Mouse (Mus musculus) erythroblast, adult 5-6 weeks (primary cell): Measurements from ENCODE around the gene Ces3a. TPM values are rescaled to one million over a fixed set of nuclear protein-coding genes. Genes with fewer than 3 reads are reported as not detected.
"Not testable (repeated sequence)": the region's sequence is repeated elsewhere in the genome, so short reads cannot be mapped to it uniquely, and the experiment has no call there.

Source experiments
- ATAC-seq: replicated peaks from 2 replicates; pipeline ENCODE4 v1.8.0; 2016; ENCODE audit warnings: moderate number of reproducible peaks, mild to moderate bottlenecking, moderate TSS enrichment, inconsistent platforms; ENCODE audit not compliant: poor library complexity, low FRiP score, severe bottlenecking
- total RNA-seq, 2 experiments: library from RNA; stranded (forward) in 1 of 2; stranded (reverse) in 1 of 2; fragments of 150-400 nt in 1 of 2; fragments of 200-764, 138-1000 nt in 1 of 2; gene quantifications; 2 replicates each; pipeline versions ENCODE4 v1.2.3 to v1.2.4; 2015 to 2017; ENCODE audit warnings: low replicate concordance in 2 of 2

The Ces3a gene
- total RNA-seq (2015; ENCODE audit: low replicate concordance) (not detected in 2 replicates), total RNA-seq (2017; ENCODE audit: low replicate concordance) (not detected in 2 replicates)

DNA sequence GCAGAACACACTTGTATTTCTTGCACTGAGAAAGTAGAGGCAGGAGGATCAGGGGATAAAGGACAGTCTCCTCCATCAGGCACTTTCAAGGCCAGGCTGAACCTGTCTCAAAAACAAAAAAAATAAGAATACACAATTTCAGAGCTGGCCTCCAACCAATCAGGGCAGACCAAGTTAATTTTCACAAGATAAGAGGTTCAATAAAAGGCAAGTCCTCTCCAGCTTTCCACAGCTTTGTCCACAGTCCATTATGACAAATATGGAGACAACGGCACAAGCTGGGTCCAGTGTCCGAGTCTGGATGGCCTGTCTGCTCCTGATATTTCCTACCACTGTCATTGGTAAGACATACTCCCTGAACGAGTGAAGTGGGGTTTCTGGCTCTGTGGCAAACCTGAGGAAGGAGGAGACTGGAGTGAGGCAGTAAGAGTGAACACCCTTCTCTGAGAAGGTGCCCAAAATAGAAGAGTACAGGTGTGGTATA, at the start of gene Ces3a:
Gene Ces3a, plus strand, starts transcription at position 231 of the 484 bp plus-strand sequence.
- ATAC-seq = no peak

DNA sequence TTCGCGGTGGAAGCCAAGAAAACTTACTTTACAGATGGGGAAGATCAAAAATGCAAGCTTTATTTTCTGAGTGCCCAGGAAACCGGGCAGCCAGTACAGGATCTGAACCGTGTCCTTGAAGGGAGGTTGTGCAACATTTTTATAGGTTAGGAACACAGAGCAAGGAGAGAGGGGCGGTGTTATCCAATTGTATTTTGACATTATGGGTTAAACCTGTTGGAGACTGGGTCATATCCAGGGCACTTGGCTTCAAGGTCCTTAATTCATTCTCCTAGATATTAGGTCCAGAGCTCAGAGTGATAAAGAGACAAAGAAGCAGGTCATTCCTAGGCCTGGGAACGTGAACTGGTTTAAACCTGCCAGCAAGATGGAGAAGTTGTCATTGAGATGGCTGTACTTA, 49.2 kb upstream of the Ces3a start:
- ATAC-seq = no peak

DNA sequence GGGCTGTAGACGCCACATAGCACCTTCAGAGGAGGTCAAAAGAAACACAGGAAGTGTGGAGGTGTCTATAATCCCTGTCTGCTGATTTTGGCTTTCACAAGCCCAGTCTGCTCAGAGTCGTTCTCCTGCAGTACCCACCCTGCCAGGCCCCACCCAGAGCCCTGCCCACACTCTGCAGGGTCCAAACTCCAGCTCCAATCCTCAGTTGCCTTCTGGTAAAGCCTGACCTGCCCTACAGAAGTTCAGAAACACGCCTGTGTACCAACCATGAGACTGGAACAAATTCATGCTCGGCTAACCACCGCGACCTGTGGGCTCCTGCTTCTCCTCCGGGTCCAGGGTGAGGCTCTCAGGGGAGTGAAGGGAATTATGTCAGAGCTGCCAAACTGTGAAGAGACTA, 47.8 kb upstream of the Ces3a start, which contains the start of gene Ces2h:
Gene Ces2h, plus strand, starts transcription at position 268 of the 400 bp plus-strand sequence.
- no peak for ATAC-seq

DNA sequence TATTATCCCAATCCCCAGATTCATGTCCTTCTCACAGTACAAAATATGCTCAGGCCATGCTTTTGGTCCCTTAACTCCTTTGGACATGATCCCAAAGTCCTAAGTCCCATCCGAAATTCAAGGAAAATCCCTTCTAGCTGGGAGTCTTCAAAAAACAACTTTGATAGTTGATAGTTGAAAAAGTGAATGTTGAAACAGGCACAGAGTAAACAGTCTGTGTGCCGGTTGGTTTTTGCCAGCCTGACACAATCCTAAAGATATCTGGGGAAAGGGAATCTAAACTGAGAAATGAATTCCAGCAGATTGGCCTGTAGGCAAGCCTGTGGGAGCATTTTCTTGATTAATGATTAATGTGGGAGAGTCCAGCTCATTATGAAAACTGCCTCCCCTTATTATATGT, 38.4 kb upstream of the Ces3a start:
- no peak for ATAC-seq

DNA sequence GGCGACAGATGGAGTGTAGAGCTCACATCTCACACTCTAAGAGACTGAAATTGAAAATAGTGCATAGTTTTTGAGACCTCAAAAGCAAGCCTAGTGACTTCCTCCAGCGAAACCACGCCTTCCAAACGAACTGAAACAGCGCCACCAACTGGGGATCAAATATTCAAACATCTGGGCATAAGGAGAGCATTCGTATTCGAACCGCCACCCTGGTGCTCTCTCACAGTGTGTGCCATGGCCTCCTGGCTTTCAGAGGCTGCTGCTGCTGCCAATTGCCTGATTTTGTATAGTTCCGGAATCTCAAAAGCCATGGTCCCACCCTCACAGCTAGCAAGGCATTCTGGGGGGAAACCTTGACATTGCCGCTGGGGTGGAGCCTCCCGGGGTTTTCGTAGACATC, 37.3 kb upstream of the Ces3a start:
- 0 out of 2 replicates have a peak, but pooled peaks have one; percentile 43 for ATAC-seq

DNA sequence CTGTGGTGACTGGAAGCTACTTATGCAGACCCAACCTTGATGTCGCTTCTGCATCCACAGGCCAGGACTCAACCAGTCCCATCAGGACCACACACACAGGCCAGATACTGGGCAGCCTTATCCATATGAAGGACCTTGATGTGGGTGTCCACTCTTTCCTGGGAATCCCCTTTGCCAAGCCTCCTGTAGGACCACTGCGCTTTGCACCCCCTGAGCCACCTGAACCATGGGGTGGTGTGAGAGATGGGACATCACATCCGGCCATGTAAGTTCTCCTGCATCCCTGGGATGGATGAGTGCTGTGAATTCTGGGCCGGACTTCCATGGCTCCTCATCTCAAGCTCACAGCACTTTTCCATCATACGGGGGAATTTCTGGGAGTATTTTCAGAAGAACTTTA, 34.0 kb upstream of the Ces3a start:
- no peak for ATAC-seq

DNA sequence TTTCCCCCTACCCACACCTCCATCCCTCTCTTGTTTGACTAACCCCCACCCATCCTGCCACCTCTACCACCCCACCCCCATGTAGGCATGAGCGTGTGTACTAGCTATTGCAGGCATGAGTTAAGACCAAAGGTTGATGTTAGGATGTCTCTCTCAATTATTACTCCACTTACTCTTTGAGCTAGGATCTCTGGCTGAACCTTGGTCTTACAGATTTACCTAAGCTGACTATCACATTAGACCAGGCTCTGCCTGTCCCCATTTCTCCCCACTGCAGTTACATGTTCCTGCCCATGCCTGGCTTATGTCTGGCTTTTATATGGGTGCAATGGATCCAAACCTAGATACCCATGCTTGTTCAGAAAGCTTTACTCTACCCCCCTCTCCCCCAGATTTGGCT, 26.4 kb upstream of the Ces3a start:
- ATAC-seq = no peak

DNA sequence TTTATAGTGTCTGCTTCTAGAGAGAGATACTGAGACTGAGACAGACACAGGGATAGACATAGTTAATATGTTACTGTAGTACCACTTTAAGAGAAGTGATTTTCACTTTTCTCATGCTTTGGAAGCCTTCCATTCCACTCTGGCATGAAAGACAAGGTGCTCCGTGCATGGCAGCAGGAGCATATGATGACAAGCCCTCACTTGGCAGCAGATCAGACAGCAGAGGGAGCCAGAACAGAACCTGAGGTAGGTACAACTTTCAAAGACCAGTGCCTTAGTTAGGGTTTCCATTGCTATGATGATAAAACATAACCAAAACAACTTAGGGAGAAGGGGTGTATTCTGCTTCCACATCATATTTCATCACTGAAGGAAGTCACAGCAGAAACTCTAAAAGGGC, 25.3 kb upstream of the Ces3a start:
- no peak for ATAC-seq

DNA sequence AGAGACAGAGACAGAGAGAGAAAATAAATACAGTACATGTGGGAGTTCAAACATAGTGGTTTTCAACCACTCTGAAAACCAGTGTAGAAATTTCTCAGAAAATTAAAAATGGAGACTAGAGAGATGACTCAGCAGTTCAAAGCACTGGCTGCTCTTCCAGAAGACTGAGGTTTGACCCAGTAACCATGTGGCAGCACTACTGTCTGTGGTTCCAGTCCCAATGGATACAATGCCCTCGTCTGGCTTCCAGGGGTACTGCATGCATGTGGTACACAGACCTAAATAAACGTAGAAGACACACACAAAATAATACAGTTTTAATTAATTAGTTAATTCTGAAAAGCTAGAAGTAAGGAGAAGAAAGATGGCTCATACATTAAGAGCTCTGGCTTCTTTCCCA, 23.4 kb upstream of the Ces3a start:
- ATAC-seq = peak; percentile 85

DNA sequence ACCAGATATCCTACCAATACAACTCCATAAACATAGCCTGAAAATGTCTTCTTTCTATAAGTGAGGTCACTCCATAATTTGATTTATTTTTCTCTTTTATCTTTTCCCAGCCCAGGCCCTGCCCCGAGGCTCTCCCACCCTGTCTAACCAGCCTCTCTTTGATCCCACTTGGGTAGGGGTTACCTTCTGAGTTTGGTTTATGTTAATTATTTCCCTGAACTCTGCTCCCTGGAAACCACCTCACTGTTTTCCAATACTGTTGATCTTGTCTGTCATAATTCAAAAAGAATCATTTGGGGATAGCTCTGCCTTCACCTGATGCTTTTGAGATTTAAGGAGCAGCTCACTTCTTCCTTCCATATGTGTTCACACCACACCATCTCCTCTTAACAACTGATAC, 4.9 kb upstream of the Ces3a start:
- ATAC-seq = no peak

DNA sequence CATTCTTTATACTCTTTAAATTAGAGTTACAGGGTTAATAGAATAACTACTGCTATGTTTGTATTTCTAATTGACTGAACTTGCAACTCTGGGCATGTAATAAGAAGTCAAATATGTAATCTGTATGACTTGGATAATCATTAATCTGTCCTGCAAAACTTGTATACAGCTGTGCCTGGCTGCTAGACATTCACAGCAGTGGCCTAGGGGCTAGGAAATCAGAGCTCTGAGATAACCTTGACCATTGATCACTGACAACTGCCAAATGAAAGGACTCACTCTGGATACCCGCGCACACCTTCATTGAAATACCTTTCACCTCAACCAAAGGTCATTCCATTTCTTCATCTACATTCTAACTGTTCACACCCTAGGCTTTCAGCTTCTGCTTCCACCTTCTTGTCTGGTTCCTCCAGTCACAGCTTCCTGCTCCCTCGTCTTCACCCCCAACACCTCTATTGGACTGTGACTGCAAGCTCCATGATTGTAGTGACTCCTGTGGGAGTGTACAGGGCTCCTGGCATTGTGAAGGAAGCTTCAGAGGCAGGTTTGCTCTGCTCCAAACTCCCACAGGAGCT, 2.5 kb upstream of the Ces3a start:
- no peak for ATAC-seq

DNA sequence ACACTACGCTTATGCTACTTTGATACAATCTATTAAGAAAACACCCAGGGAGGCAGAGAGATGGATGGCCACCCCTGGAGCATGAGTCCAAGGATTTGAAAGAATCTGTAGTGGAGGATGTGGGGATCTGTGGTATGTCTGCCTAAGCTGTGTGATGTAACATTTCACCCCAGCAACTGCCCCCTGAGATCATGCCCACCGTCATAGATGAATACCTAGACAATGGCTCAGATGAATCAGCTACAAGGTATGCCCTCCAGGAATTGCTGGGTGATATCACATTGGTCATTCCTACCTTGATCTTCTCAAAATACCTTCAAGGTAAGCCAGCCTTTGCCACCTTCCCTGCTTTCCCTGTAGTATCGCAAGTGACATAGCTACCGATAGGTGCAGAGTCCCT, 7.8 kb downstream of the Ces3a start:
- ATAC-seq = no peak

DNA sequence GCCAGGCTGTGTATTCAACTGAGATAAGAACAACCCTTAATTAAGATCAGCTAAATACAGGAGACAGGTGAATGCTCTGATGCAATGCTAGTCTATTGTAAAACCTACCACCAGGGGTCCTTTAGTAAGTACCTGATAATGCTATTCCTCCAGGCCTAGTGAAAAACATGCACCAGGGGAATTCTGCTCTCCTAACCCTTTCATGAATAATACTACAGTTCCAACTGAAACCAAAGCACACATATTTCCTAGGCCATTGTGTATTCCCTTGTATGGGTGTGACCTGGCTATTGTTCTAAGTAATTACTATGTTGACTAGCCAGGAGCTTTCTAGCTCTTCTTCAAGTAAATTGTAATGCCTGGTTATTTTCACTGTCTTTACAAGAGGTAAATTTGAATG, 11.7 kb downstream of the Ces3a start:
- ATAC-seq = no peak

DNA sequence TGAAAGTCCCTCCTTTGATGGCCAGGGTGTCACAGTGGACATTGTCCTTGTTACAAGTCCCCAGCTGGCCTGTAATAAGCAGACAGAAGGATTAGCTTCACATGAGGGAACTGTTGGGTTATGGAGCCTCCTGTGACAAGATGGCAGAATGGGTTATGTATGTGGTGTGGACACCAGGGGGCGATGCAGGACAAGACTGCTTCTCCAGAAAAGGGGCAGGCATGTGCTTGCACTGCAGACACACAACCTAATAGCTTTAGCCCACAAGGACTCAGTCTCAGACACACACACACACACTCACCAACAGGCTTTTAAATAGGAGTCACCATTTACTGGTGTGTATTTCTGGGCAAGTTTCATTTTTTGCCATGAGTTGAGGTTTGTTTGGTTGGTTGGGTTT, 18.4 kb downstream of the Ces3a start:
- ATAC-seq = 0 out of 2 replicates have a peak, but pooled peaks have one; percentile 46

DNA sequence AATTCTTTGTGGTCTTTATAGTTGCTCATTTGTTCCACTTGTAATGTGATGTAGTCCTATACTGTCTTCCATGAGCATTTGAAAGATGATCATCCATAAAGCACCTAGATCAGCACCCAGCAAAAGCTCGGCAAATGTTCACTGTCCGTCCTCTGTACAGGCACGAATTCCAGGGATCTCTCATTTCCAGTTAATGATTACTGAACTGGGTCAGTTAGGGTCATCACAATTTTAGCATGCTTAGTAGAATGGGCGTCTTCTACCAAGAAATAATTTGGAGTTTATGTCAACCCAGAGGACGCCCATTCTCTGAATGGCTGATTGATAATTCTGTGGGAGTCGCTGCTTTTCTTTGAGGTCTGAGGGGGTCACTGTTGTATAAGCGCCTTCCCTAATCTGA, 19.5 kb downstream of the Ces3a start:
- not testable (repeated sequence) for ATAC-seq

DNA sequence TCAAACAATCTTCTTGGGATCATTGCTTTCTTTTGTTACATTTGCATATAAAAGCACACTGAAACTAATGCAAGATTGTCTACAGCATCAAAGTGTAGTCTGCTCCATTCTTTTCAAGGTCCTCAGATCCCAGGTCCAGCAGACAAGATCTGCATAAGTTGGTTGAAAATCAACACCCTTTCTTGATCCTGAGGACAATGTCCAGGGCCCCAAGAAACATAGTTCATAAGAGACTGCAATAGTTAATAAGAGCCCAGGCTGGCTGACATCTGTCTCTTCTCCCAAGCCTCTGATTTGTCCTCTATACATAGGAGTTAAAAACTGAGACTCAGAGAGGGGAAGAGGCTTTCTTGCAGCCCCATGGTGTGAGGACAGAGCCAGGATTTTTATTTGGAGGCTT, 20.6 kb downstream of the Ces3a start:
- ATAC-seq = no peak

DNA sequence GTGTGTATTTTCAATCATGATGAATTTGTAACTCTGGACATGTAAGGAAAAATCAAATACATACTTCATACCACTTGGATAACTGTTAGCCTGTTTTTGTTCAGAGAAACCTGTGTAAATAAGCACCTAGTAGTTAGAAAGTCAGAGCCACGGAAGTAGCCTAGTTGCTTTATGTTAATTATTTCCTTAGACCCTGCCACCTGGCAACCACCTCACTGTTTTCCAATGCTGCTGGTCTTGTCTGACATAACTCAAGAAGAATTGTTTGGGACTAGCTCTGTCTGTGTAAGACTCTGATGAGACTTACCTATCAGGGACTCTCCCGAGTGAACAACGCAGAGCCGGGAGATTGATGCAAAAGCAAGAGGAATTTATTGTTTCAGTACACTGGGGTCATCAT, 28.2 kb downstream of the Ces3a start:
- no peak for ATAC-seq

DNA sequence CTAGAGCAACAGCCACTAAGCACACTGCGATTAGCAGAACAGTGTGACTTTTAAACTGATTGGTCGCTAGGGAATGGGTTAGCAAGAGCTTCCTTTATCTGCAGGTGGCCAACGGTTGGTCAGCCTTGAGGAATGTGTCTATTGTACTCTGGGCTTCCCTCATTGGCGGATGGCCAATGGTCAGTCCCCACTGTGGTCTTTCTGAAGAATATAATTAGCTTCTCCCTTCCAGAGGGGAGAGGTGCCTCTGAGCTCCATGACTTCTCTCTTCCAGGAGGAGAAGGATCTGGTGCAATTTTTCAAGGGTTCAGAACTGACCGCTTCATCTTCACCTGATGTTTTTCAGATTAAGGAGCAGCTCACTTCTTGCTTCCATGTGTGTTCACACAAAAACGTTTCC, 28.7 kb downstream of the Ces3a start:
- no peak for ATAC-seq

DNA sequence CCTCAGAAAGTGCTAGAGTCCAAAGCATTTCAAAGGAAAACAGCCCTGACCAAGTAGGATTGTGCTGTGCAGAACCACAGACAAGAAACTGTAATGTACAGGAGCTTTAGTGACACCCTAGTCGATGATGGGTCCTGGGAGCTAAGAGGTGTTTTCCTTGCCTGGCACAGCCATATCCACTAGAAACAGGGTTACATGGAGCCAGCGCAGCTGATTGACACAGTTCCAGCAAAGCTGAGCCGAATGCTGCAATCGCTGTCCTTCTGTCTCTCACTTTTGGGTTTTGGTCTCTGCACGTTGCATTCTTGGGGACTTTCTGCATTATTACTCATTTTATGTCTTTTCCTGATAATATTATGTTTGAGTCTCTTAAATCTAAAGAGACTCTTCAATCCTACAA, 30.2 kb downstream of the Ces3a start:
- no peak for ATAC-seq

DNA sequence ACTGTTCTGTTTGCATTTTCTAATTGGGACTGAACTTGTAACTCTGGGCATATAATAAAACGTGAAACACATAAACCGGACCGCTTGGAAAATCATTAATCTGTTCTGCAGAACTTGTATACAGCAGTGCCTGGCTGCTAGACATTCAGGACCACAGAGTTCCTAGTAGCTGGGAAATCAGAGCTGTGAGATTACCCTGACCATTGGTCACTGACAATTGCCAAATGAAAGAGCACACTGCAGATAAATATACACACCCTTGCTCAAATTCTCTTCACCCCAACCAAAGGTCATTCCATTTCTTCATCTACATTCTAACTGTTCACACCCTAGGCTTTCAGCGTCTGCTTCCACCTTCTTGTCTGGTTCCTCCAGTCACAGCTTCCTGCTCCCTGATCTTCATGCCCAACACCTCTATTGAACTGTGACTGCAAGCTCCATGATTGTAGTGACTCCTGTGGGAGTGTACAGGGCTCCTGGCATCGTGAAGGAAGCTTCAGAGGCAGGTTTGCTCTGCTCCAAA, 32.5 kb downstream of the Ces3a start:
- ATAC-seq = no peak

DNA sequence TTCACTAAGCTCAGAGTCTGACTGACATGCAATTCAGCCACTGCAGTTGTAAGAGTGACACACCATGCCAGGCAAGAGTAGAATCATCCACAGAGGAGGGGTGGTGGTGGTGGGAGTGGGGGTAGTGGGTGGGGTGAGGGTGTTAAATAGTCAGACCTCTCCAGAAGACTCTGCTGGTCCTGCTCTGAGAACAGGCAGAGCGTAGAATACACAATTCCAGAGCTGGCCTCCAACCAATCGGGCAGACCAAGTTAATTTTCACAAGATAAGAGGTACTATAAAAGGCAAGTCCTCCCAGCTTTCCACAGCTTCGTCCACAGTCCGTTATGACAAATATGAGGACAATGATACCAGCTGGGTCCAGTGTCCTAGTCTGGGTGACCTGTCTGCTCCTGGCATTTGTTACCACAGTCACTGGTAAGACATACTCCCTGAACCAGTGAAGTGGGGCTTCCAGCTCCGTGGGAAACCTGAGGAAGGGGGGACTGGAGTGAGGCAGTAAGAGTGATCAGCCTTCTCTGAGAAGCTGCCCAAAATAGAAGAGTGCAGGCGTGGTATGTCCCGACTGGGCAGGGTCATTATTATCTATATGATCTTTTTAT, 35.1 kb downstream of the Ces3a start, which contains the start of gene Ces3b:
Gene Ces3b, plus strand, starts transcription at position 305 of the 602 bp plus-strand sequence.
- ATAC-seq = no peak
